Mouse (Mus musculus) cerebellum, adult 11-12 months (tissue): ENCODE results near the gene Sft2d2.

Source experiments
- DNase-seq: peaks from one replicate; pipeline ENCODE4 v3.0.0; 2022

The Sft2d2 gene

DNA sequence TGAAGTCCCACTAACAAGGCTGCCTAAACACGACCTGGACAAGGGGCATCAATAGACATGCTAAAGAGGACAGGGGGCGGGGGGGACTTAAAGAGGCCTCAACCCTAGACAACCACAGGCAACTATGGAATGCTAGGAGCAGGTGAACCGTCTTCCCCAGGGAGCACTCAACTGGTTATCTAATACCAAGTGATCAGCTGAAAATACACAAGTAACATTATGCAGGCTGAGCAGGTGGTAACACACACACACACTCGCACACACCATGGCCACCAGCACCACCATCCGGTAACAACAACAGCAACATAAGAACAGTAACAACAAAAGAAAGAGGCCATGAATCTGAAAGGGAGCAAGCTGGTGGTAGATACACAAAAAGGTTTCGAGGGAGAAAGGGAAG is 4.2 kb downstream of the Sft2d2 start:
- DNase-seq, result no peak

DNA sequence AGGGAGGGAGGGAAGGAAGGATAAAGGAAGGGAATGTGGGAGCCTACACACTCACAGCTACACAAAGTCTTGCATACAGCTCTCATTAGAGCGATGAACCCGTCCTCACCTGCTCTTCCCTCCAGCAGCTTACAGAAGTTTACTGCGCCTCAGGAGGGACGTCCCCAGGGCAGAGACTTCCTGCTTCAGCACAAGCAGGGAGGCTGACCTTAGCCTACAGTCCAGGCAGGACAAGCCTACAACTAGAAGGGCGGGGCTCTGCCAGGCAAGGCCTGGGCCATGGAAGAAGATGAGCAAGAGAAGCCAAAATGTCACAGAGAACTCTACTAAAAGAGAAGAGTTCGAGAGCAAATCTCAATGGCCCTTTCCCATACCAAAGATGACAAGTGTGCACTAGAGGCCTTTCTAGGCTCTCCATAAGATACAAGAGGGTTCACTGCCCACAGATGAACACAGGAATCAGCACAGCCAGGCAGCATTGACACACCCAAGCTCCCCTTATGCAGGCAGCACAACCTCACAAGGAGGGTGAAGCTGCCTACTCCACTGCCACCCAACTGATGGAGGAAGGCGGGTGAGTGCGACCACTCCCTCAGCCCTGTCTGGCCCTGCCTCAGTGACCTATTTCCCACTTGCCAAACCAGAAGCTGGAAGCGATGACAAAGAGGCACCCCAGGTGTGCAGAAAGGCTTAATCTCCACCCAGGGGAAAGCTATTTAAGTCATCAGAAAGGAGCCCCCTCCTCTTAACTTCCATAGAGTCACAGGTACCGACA is 5.2 kb downstream of the Sft2d2 start:
- DNase-seq, result no peak

DNA sequence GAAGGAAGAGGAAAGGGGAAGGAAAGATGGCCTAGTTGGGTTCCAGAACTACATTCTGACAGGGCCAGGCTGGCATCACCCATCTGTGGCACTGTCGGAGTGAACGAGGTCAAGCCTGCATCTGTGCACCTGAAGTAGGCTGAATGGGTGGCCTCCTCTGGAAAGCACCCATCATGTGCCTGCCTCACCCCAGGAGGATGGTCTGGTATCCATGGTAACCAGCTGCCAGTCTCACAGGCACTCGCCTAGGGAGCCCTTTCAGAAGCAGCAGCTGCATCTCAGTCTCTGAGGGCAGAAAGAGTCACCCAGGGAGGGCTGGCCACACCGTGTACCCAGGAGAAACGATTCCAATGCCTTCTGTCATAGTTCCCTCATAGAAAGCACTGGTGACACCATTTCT is 6.9 kb downstream of the Sft2d2 start:
- no peak for DNase-seq

DNA sequence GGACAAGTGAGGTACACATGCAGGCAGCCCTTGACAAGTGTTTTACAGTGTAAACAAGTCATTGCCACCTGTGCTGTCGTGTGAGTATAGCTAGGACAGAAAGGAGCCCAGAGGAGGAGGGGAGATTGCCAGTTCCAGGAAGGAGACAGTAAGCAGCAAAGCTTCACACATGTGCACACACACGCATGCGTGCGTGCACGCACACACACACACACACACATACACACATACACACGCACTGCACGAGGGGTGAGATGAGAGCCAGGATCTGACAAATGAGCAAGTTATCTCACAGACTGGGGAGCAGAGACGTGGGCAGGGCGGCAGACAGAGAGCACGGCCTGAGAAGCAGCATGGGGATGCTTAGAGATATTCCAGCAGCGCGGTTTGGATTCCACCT is 7.7 kb downstream of the Sft2d2 start:
- DNase-seq, result no peak

DNA sequence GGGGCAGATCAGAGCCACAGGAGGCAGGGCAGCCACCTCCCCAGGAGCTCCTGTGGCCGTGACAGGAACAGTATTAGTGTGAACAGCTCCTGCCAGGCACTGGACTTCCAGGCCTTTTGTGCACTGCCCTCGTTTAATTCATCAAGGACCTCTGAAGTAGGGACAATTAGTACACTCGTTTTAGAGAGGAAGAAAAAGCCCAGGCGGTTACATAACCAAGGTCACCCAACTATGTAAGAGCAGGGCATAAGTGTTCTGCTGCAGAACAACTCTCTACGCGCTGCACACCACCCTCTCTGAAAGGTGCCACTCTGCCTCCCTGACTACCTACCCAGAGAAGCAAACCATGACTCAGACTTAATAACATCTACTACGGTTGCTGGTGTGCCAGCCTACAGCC is 9.1 kb downstream of the Sft2d2 start:
- DNase-seq, result no peak

DNA sequence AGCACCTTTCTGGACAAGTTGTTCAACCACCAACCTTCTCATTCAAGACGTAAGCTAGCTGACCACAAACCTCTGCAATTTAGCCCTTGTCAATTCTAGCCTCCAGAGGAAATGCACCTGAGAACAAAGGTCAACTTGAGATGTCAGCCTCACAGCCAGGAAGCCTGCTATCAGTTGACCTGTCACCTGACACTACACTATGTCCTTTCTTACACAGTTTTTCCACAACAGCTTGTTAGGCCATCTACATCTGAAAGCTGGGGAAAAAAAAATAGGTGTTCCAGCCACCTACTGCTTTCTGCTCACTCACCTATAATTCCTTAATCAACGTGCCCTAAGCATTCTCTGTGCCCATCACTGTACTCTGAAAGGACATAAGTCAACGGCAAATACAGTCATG is 10.1 kb downstream of the Sft2d2 start:
- no peak for DNase-seq

DNA sequence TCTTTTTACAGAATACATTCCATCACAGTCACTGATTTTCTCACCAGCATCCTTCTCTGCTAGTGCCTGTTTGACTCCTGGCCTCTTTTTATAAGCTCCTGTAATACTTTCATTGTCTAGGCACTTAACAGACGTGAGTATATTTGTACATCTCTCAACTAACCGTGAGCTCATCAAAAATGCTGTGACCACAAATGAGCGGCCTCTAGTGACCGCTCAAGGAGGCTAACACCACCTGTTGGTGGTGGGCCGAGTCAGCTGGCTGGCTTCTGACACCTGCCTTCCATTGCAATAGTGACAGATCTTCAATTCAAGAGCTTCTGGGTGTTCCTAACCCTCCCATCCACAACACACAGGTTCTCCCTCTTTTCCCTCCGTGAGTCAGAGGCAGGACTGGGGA is 10.8 kb downstream of the Sft2d2 start:
- DNase-seq, result no peak

DNA sequence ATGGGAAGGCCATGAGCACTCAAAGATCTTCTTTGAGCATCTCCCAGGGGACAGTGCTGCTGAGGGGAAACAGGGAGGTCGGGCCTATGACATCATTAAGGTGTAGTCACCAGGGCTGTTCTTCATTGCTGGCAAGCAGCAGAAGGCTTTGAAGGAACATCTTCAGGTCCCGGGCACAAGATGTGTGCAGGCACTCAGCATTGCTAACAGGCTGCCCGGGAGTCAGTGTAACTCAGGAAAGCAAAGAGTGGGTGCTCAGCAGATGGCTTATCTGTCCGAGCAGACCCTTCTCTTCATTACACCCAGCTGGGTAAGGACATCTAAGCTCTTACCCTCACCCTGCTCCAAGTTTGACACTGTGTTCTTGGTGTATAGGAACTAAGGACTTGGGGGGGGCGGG is 14.9 kb downstream of the Sft2d2 start:
- no peak for DNase-seq

DNA sequence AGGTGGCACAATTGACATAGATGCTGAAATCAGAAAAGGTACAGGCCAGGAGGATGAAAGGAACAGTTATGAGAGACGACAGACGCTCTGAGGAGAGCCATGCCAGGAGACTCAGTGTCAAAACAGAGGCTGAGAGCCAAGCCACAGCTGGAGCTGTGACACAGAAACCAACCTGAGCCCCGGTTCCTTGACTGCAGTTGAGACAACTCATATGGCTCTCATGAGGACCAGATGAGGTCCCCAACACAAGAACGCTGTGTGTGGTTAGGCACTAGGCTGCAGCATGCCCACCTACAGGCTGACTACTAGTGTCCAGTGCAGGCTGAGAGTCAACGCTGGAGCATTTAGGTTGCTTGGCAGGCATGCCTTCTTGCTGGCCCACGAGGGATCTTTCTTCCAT is 16.2 kb downstream of the Sft2d2 start:
- no peak for DNase-seq

DNA sequence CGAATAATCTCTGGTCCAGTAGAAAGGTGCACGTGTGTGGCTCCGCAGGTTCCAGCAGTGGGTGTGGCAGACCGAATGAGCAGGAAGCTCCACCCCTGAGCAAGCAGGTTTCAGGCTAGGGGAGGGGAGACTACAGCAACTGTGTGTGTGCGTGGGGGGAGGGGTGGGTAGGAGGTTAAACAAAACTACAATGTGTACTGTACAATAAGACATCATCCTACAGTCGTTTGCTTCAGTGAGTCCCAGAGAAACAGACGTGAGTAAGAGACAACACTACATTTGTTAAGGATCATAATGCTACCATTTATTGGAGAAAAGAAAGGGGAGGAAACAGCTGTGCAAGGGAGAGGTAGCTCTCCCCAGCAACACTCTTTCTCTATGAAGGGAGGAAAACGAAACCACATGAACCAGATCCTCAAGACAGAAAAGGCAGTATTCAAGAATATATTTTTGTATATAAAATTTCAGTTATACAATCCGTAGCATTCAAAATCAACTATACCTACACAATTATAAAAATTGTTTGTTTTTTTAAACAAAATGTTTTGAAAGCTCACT is 20.1 kb downstream of the Sft2d2 start:
- no peak for DNase-seq

DNA sequence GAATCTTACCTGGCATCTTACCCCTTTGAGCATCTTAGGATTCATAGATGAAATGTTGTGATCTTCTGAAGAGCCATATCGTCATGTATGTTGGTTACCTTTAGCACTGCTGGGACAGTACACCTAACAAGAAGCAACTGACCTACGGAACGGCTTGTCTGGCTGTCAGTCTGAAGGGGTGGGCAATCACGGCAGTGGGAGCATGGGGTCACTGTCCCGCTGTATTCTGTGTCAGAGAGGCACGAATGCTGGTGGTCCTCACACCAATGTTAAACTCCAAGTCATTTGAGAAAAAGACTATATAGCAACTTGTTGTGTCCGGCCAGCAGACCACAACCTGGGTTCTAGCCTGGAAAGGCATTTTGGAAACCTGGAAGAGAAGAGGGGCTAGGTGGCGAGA is 23.0 kb downstream of the Sft2d2 start:
- DNase-seq, result no peak

DNA sequence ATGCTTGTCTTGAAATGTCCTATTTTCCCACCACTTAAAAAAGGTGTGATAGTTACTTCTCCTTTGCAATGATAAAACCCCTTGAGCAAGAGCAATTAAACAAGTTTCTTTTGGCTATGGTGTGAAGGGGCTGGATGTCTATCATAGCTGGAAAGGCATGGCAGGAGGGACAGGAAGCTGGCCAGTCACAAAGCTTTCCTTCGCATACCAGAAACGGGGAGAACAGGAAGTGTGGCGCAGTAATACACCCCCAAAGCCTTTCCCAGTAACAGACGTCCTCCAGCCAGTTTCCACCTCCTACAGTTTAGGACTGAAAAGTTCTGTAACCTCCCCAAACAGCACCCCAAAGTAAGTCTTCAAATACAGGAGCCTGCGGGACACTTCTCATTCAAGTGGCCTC is 24.1 kb downstream of the Sft2d2 start:
- no peak for DNase-seq

DNA sequence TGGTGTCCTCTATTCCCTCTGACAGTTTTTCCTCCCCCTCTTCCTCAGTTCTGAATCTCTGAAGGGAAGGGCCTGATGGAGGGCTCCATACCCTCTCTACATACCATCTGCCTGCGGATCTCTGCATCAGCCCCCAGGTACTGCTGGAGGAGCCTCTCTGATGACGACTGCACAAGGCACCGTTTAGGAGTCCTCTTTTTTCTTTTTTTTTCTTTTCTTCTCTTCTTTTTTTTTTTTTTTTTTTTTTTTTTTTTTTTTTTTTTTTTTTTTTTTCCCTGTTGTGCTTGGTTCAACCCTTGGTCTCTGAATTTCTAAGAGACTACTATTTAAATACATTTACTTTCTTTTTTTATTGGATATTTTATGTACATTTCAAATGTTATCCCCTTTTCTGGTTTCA is 24.8 kb downstream of the Sft2d2 start:
- no peak for DNase-seq

DNA sequence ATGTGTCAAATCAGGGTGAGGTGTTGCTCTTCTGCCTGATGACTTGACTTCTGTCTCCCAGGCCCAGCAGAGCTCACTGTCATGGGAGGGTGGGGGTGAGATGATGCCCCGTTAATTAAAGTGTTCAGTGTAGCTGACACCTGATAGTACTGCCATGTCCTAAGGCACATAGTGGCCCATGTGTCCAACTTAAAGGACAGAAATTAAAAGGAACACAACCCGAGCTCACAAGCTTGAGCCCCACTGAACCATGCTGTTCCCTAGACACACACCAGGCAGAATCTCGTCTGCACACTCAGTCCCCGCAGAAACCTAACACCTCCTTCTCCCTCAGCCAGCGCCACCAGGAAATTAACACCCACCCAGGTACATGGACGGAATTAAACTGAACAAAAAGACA is 29.3 kb downstream of the Sft2d2 start:
- DNase-seq, result no peak

DNA sequence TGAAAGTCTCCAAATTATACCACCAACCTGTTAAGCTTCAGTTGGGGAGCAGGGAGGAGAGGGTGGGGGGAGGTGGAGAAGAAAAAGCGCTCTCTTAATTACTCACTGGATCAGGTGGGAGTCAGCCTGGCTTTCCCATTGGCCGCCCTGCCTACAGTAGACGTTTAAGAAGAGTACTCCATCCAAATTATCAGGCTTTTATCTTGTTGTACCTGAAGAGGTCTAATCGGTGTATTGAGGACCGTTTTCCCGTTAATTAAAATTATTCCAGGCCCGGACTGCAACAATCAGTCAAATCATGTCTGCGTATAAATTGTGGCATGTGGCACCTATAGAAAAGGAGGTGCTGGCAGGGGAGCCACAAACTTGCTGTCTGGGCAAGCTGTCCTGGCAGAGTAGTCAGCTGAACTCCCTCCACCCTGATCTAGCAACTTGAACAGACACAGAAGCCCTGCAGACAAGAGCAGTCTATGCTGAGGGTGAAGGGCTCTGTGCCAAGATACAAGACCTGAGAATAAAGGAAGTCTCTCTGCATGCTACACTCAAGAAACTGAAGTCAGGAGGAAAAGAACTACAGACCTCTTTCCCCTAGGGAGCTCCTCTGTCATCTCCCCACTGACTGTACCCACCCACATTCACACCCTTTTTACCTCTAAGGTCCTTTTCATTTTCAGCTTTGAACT is 33.4 kb downstream of the Sft2d2 start, which contains the start of gene Tbx19:
Gene Tbx19, minus strand, starts transcription at position 51 of the 683 bp plus-strand sequence.
- no peak for DNase-seq

DNA sequence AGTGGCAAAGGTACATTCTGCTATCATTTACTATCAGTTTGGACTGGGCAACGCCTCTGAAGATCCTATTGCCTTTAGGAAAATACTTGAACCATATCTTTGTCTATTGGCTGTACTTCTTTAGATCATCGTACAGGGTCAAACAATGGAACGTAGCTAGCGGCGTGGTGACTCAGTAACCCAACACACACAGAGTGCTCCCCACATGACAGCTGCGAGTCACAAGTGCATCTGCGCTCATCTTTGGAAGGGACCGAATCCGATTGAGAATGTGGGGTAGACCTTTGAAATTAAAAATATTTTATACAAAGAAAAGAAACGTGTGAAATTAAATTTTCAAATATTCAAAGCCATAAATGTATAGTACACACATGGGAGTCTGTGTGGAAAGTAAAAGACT is 35.4 kb downstream of the Sft2d2 start:
- DNase-seq, result no peak

DNA sequence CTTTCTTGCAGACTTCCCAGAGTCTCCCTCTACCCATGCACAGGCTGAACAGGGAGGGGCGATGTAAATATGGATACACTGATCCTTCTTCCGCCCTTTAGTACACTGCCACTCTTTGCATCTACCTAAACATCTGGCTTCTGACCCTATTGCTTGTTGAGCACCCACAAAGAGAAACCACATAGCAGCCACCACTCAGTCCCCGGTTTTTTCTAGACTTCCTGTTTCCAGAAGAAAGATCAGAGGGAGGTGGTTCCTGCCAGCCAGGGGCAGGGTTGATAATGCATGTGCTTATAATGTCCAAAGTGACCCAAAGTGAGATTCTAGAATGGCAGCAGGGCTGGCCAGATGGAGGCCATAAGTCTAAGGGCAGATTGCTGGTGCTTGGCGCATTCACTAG is 40.1 kb downstream of the Sft2d2 start:
- DNase-seq, result no peak

DNA sequence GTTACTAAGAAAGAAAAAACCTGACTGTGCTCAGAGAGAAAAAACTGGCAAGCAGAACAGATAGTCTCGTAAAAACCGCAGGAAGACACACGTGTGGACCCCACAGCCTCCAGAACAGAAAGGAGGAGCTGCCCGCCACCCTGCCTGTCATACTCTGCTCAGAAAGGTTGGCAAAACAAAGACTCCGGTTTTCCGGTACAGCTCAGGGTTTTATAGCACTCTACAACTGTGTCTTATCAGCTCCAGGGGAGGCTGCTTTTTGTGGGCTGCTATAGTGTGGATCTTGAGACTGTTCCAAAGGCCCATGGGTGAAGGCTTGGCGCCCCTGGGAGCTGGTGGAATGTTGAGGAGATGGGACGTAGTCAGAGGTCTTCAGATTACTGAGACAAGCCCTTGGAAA is 43.0 kb downstream of the Sft2d2 start:
- DNase-seq, result no peak

DNA sequence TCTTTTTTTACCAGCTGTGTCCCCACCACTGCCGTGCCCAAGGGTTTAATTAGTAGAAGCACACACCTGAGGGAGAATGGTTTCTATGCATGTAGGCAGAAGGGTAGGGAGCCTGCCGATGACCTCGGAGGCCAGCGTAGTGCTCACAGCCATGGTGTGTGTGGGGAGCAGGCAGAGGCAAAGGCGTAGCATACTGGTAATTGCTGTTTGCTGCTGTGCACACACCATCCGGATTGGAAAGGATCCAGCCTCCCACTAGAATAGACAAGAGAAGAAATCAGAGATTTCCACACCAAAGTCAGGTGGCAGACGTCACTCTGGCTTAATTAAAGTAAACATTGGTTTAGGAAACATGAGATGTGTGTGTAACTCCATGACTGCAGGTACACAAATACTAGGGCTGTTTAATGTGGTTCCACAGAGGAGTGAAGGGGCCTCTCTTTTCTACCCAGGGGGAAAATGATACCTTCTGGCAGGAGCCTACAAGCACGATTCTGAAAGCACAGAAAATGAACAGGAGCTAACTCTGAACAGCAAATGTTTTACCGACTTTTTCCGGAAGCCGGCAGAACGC is 51.8 kb downstream of the Sft2d2 start:
- no peak for DNase-seq

DNA sequence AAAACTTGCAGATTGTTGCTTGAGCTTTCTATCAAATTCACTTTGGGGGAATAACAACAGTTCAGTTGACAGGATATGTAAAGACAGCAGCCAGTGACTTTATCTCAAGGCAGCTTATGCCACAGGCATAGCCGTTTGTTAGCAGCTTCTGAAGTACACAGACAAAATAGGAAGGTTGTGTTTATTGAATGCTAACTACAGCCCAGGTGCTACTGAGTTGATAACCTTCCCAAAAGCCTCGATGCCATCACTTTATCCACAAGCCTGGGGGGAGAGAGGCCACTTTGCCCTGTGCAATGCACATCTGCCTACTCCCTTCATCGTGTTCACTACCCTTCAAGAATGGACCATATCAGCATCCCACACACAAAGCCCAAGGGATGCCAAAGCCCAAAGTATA is 54.0 kb downstream of the Sft2d2 start:
- DNase-seq, result no peak

DNA sequence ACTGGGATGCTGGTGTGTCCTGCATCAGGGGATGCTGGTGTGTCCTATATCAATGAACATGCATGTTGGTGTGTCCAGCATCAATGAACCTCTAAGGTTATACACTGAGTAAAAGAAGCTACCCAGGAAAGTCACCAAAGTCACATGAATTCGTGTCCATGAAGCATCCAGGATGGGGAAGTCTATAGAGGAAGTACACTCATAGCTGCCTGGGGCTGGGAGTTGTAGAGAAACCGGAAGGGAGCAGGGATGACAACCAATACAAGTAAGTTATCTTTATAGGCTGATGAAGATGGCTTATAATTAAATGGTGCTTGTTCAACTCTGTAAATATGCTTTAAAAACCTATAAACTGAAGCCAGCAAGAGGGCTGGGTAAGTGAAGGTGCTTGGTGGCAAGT is 60.4 kb downstream of the Sft2d2 start:
- no peak for DNase-seq

DNA sequence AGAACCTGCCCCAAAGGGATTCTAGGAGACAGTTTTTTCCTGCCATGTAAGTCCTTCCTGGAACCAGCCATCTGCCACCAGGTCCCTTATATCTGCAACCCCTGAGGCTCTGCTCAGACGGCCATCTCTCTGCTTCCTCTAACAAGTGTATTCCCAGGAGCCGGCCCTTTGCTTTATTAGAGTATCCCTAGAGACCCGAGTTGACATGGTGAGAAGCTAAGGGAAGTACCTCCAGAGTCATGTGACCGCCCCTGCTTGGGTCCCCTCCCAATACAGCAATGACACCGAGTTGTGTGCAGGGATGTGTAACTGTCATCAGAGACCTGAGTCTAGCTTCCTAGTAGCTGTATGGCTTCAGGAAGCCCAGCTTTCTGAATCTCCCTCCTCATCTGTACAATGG is 61.0 kb downstream of the Sft2d2 start:
- DNase-seq, result no peak

DNA sequence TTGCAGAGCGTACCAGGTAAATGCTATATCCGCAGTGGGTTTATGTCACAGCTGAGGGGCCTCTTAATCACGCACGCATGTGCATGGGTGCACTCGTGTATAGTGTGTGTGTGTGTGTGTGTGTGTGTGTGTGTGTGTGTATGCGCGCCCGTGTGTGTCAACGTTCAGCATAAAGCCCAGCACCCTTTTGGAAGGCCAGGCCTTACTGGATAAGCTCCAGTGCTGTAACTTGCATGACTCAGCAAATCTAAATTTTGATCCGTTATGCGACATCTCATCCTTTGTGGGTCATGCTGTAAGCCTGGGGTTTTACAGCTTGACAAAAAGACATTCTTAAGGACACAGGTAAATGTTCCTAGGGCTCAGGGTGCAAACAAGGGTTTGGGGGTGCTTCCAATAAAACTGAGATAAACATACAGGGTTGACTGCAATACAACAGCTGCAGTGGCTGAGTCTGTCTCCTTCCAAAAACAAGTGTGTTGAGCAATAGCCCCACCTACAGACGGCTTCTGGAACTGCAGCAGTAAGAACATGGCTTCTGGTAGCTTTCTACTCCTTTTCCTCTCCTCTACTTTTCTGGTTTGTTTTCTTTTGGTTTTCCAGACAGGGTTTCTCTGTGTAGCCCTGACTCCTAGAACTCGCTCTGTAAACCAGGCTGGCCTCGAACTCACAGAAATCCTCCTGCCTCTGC is 61.9 kb downstream of the Sft2d2 start:
- peak; percentile 30 for DNase-seq

DNA sequence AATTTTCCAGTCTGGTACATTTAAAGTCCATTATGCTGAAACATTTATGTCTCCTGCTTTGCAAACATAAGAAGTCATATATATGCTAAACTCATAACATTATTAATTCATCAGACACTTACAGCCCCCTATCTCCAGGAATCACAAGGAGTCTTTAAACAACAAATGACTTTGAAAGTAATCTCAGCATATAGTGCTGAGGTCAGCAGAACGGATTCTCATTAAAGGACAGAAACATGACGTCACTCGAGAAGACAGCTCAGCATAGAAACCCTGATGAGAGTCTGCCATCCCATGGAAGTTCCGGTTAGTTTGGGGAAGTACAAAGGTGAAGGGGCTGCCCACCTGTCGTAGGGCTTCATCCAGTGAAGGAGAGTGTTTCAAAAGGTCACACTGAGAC is 64.7 kb downstream of the Sft2d2 start:
- DNase-seq, result no peak
